Comparison of ENCODE assay signal across 10 mouse cellular contexts in the genomic region with DNA sequence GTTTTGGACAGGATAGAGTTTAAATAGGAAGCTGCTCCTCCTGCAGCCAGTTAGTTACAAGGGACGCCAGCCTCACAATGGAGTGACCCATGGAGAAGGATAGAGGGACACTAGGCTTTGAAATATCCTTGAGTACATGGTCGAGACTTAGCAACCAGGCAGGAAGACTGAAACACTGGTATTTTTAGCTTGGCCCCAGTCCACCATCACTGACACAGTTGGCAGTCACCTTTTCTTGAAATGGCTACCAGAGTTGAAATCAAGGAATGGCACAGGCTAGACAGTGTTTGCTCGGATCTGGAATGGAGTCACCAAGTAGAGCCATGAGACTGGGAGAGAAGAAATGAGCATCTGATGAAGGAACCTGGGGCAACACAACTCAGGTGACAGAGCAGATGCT. TPM values are rescaled to one million over a fixed set of nuclear protein-coding genes. Genes with fewer than 3 reads are reported as not detected.
"Had no signal": no experiment of that assay in that cellular context is flagged by ENCODE, and none has a peak within 500 bp of the region (broad histone marks: within the 10 kb centered on the region; RNA-seq: fewer than 3 reads in every experiment).

No protein-coding gene starts in this region.

- DNase-seq: lung, adult 2 months; lung, postnatal 14 days; lung, postnatal 36 days; right cerebral cortex, postnatal 14 days; thymus, adult 2 months; thymus, postnatal 25 days; thymus, postnatal 4 days had no signal

RNA-seq across cellular contexts. Expression of gene Acoxl, which starts 3.7 kb away (rescaled TPM):
- total RNA-seq: megakaryocyte progenitor cell, adult 5-6 weeks; monocyte, adult 5-6 weeks had no signal

RNA-seq across cellular contexts. Expression of gene Bub1, which starts 10.8 kb away (rescaled TPM):
- total RNA-seq: neutrophil, adult 5-6 weeks had no signal

RNA-seq across cellular contexts. Expression of gene Nphp1, which starts 53.7 kb away (rescaled TPM):
- total RNA-seq: monocyte, adult 5-6 weeks had no signal
